Mouse (Mus musculus) brown adipose tissue, adult 24 weeks (tissue): Measurements from ENCODE around the gene Oxct2a. TPM values are rescaled to one million over a fixed set of nuclear protein-coding genes. Genes with fewer than 3 reads are reported as not detected.
"Not testable (repeated sequence)": the region's sequence is repeated elsewhere in the genome, so short reads cannot be mapped to it uniquely, and the experiment has no call there.

Experiments
- H3K27ac ChIP-seq: fragments of 200-500 bp; replicated peaks from 2 replicates; pipeline ENCODE4 v1.5.1; 2012; ENCODE audit warnings: low read depth, mild to moderate bottlenecking, low read length
- H3K4me1 ChIP-seq: fragments of 200-500 bp; 2 replicates; pipeline ENCODE4 v1.6.1; 2012; ENCODE audit warnings: low read length, mixed read lengths; ENCODE audit not compliant: control insufficient read depth, insufficient read depth, insufficient read length
- H3K4me3 ChIP-seq: fragments of 200-500 bp; 2 replicates; pipeline ENCODE4 v1.5.1; 2012; ENCODE audit warnings: low read depth, mild to moderate bottlenecking, low read length, moderate library complexity; ENCODE audit not compliant: insufficient read depth
- polyA plus RNA-seq: library from polyadenylated mRNA; stranded (reverse); fragments of >200 nt; gene quantifications from 2 replicates; pipeline ENCODE4 v1.2.4, GENCODE M21; 2012; ENCODE audit not compliant: missing spikeins, insufficient read depth, insufficient read length

Gene Oxct2a
- polyA plus RNA-seq, 1 experiment = not detected

GRCm38 (mm10) chr4:123295516-123296147, 27.8 kb downstream of the Oxct2a start:
- Histone ChIP-seq H3K4me1 (peaks cover 16% of the 10 kb centered on the region), H3K4me3 (no peak overlapping the region), H3K27ac (no peak overlapping the region)

DNA sequence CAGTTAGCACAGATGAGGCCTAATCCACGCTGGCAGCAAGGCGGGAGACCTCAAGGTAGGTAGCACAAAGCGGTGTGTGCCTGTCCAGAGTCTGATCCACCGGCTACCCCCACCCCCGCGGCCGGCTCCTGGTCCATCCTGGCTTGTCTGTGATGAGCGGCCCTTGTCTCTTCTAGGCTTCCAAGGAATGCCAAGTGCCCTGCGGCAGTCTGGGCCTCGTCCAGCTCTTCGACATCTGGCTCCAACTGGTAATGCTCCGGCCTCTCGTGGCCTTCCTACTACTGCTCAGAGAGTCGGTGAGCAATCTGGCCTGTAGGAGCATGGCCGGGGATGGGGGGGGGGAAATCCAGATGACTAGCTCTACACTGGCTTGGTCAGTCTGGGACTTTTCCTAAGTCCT, 28.4 kb downstream of the Oxct2a start:
- H3K4me1 ChIP-seq = peaks cover 14% of the 10 kb centered on the region
- H3K4me3 ChIP-seq, H3K27ac ChIP-seq: not testable (repeated sequence)

DNA sequence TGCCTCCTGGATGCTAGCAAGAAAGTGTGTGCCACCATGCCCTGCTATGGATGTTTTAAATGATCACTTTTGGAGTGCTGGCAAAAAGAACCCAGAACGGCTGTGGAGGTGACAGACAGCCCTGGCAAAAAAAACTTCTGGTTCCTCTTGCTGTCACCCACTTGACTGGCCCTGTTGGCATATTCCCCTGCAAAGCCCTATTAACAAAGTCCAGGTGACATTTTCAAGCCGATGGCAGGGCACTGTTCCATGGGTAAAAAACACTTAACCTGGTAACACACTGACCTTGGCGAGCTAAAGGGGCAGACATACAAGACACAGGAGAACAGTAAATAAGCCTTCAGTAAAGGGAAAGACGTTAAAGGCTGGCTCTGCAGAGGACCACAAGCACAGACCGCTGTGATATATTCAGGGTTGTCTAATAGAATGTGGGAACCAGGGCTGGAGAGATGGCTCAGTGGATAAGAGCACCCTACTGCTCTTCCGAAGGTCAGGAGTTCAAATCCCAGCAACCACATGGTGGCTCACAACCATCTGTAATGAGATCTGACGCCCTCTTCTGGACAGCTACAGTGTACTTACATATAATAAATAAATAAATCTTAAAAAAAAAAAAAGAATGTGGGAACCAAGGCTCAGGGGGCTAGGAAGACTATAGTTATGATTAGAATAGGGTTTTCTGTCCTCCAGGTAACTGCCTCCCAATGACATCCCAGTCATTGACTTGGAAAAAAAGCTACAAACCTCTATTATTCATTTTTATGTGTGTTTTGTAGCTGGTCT, 29.6 kb downstream of the Oxct2a start:
- peak overlapping the region; percentile 62 for H3K27ac ChIP-seq
- peaks cover 9% of the 10 kb centered on the region for H3K4me1 ChIP-seq
- H3K4me3 ChIP-seq = no peak overlapping the region

DNA sequence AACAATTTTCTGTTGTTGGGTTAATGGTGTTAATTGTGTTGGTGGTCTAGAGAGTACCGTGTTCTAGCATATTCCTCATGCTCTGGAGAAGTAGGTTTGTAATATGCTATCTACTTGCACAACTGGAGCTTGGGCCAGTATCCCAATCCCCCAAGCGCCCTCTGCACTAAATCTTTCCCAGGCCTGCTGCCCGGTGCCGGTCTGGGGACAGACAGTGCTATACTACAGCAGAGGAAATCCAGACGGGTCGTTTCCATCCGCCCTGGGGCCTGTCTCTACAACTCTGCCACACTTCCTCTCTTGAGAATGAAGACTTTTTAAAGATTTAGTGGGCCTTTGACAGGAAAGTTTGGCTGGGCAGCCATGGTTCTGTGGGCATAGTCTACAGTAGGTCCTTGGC, 30.4 kb downstream of the Oxct2a start:
- H3K4me1 ChIP-seq = peaks cover 9% of the 10 kb centered on the region
- H3K4me3 ChIP-seq = no peak overlapping the region
- H3K27ac ChIP-seq = peak overlapping the region; percentile 62

DNA sequence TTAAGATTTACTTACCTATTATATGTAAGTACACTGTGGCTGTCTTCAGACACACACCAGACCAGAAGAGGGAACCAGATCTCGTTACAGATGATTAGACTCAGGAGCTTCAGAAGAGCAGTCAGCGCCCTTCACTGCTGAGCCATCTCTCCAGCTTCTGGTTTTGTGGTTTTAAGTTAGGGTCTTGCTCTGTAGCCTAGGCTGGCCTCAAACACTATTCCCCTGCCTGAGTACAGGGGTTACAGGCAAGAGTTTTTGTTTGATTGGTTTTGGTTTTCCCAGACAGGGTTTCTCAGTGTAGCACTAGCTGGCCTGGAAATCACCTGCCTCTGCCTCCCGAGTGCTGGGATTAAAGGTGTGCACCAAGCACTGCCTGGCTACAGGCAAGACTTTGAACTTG, 31.0 kb downstream of the Oxct2a start:
- H3K4me1 ChIP-seq = peaks cover 9% of the 10 kb centered on the region
- no peak overlapping the region for H3K27ac ChIP-seq
- H3K4me3 ChIP-seq = no peak overlapping the region

DNA sequence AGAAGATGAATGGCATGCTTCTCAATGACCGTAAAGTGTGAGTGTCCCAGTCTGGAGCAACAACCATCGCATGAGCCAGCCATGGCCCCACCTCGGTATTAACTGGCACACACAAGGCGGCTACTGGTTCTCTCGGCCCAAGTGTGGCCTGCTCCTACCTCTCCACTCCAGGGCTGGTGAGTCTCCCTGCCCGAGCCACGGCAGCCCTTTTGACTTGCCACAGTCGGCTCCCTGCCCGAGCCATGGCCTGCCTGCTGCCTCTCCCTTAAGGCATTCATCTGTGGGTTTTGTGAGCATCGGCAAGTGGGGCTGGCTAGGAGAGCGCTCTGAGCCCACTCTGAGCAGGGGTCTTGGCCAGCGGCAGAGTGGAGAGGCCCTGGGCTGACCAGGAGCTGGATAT, 34.4 kb downstream of the Oxct2a start:
- Histone ChIP-seq H3K4me3 (no peak overlapping the region), H3K27ac (no peak overlapping the region), H3K4me1 (peaks cover 9% of the 10 kb centered on the region; the same call in 1 of the 2 replicates)

- no peak overlapping the region for H3K27ac ChIP-seq
- no peak overlapping the region for H3K4me3 ChIP-seq
- H3K4me1 ChIP-seq = peaks cover 9% of the 10 kb centered on the region; the same call in 1 of the 2 replicates
Measured at GRCm38 (mm10) chr4:123286790-123287189, 36.6 kb downstream of the Oxct2a start.

GRCm38 (mm10) chr4:123284731-123285624, 38.5 kb downstream of the Oxct2a start:
- Histone ChIP-seq H3K4me3 (peak overlapping the region; percentile 66), H3K4me1 (peaks cover 9% of the 10 kb centered on the region; the same call in 1 of the 2 replicates), H3K27ac (no peak overlapping the region)

DNA sequence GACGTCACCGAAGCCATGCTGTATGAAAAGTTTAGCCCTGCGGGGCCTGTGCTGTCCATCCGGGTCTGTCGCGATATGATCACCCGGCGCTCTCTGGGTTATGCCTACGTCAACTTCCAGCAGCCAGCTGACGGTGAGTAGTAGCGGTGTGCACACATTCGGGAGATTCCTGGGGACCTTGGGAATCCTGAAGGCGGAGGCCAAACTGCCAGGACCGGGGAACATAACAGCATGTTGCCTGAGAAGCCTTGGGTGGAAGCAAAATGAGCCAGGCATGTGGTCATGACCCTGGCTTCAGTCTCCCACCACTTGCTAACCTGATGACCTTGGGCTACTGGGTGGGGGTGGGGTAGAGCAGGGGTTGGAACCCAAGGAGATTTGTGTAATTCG, 39.8 kb downstream of the Oxct2a start:
- H3K27ac ChIP-seq = peak overlapping the region; percentile 60
- H3K4me1 ChIP-seq = not testable (repeated sequence)
- H3K4me3 ChIP-seq = peak overlapping the region; percentile 66

- Histone ChIP-seq H3K27ac (peak overlapping the region; percentile 60), H3K4me3 (peak overlapping the region; percentile 66)
- not testable (repeated sequence) for H3K4me1 ChIP-seq
Measured at GRCm38 (mm10) chr4:123282915-123283674, 40.3 kb downstream of the Oxct2a start.

DNA sequence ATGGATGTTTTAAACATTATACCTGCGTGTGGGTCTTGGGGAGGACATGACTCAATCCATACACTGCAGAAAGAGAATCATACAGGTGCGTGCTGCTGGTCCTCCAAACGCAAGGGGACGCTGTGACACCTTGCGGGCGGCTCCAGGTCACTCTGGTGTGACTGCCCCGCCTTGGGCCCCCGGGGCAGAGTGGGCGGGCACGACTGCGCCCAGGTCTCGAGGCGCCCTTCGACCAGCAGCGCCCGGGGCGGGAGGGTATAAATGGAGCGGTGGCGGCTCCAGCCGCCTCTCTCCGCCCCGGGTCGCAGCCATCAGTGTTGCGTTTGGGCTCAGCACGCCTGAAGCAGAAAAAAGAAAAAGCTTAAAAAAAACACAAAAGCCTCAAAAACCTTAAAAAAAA, 40.9 kb downstream of the Oxct2a start:
- H3K27ac ChIP-seq = no peak overlapping the region; the same call in 1 of the 2 replicates
- peaks cover 9% of the 10 kb centered on the region; the same call in 1 of the 2 replicates for H3K4me1 ChIP-seq
- H3K4me3 ChIP-seq = peak overlapping the region; percentile 66

DNA sequence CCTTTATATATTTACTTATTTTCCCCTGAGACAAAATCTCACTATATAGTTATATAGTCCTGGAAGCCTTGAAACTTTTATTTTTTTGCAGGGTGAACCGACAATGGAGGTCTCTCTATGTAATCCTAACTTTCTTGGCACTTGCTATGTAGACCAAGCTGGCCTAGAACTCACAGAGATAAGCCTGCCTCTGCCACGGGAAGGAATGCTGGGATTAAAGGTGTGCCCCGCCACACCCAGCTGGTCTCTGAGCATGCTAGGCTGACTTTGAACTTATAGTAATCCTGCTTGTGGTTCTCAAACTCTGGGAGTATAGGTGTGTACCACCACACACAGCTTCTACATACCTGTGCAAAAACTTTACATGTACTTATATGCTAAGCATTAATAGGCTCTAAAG, 43.3 kb downstream of the Oxct2a start:
- Histone ChIP-seq H3K4me1 (peaks cover 6% of the 10 kb centered on the region; the same call in 1 of the 2 replicates), H3K27ac (no peak overlapping the region), H3K4me3 (no peak overlapping the region)
